Mouse (Mus musculus): ENCODE results near the gene Luzp2. TPM values are rescaled to one million over a fixed set of nuclear protein-coding genes. Genes with fewer than 3 reads are reported as not detected.
"Not testable (repeated sequence)": the region's sequence is repeated elsewhere in the genome, so short reads cannot be mapped to it uniquely, and the experiment has no call there.

The Luzp2 gene
- polyA plus RNA-seq, 1 experiment from 2014 or later, result 3.8 TPM

GRCm38 (mm10) chr7:54956759-54957158, 121.5 kb downstream of the Luzp2 start:
- 87% methylated on average over 2 of the region's 2 CpGs for WGBS

GRCm38 (mm10) chr7:54962678-54963077, 127.4 kb downstream of the Luzp2 start:
- Histone ChIP-seq H3K27ac (ENCODE audit: low read depth, low read length) (no peak overlapping the region), H3K36me3 (ENCODE audit: control insufficient read depth, insufficient read depth, low read length) (no peaks in the 10 kb centered on the region), H3K9me3 (ENCODE audit: control insufficient read depth, low read length) (no peaks in the 10 kb centered on the region), H3K9ac (ENCODE audit: low read length) (no peak overlapping the region), H3K27me3 (ENCODE audit: control insufficient read depth, insufficient read depth, low read length) (no peaks in the 10 kb centered on the region), H3K4me1 (ENCODE audit: control insufficient read depth, insufficient read depth, low read length) (no peaks in the 10 kb centered on the region), H3K4me2 (ENCODE audit: low read depth) (no peak overlapping the region), H3K4me3 (ENCODE audit: low read depth, low read length) (no peak overlapping the region)
- WGBS, result 87% methylated on average over 4 of the region's 4 CpGs
- no peak for DNase-seq (ENCODE audit: low spot score)
- ATAC-seq (ENCODE audit: insufficient read depth, low FRiP score, low TSS enrichment), result no peak

More at GRCm38 (mm10) chr7:54956759-54957158, 121.5 kb downstream of the Luzp2 start:
- no peaks in the 10 kb centered on the region for H3K9me3 ChIP-seq (ENCODE audit: control insufficient read depth, low read length)
- H3K4me3 ChIP-seq (ENCODE audit: low read depth, low read length), result no peak overlapping the region
- H3K4me1 ChIP-seq (ENCODE audit: control insufficient read depth, insufficient read depth, low read length), result no peaks in the 10 kb centered on the region
- DNase-seq (ENCODE audit: low spot score), result no peak
- no peak for ATAC-seq (ENCODE audit: insufficient read depth, low FRiP score, low TSS enrichment)
- no peaks in the 10 kb centered on the region for H3K36me3 ChIP-seq (ENCODE audit: control insufficient read depth, insufficient read depth, low read length)
- no peaks in the 10 kb centered on the region for H3K27me3 ChIP-seq (ENCODE audit: control insufficient read depth, insufficient read depth, low read length)
- no peak overlapping the region for H3K27ac ChIP-seq (ENCODE audit: low read depth, low read length)
- H3K4me2 ChIP-seq (ENCODE audit: low read depth), result no peak overlapping the region
- H3K9ac ChIP-seq (ENCODE audit: low read length), result no peak overlapping the region

- Histone ChIP-seq H3K9ac (ENCODE audit: low read length) (no peak overlapping the region), H3K36me3 (ENCODE audit: control insufficient read depth, insufficient read depth, low read length) (no peaks in the 10 kb centered on the region), H3K4me3 (ENCODE audit: low read depth, low read length) (no peak overlapping the region), H3K27me3 (ENCODE audit: control insufficient read depth, insufficient read depth, low read length) (no peaks in the 10 kb centered on the region), H3K9me3 (ENCODE audit: control insufficient read depth, low read length) (no peaks in the 10 kb centered on the region), H3K4me2 (ENCODE audit: low read depth) (no peak overlapping the region), H3K27ac (ENCODE audit: low read depth, low read length) (no peak overlapping the region), H3K4me1 (ENCODE audit: control insufficient read depth, insufficient read depth, low read length) (no peaks in the 10 kb centered on the region)
- DNase-seq (ENCODE audit: low spot score), result no peak
- ATAC-seq (ENCODE audit: insufficient read depth, low FRiP score, low TSS enrichment), result no peak
Observed at GRCm38 (mm10) chr7:54977372-54977771, 142.1 kb downstream of the Luzp2 start.

GRCm38 (mm10) chr7:54980585-54980984, 145.3 kb downstream of the Luzp2 start:
- H3K27ac ChIP-seq (ENCODE audit: low read depth, low read length), result no peak overlapping the region
- no peaks in the 10 kb centered on the region for H3K36me3 ChIP-seq (ENCODE audit: control insufficient read depth, insufficient read depth, low read length)
- DNase-seq (ENCODE audit: low spot score) (no peak), ATAC-seq (ENCODE audit: insufficient read depth, low FRiP score, low TSS enrichment) (no peak)
- no peaks in the 10 kb centered on the region for H3K9me3 ChIP-seq (ENCODE audit: control insufficient read depth, low read length)
- no peak overlapping the region for H3K4me3 ChIP-seq (ENCODE audit: low read depth, low read length)
- H3K4me1 ChIP-seq (ENCODE audit: control insufficient read depth, insufficient read depth, low read length), result no peaks in the 10 kb centered on the region
- H3K27me3 ChIP-seq (ENCODE audit: control insufficient read depth, insufficient read depth, low read length), result no peaks in the 10 kb centered on the region
- no peak overlapping the region for H3K9ac ChIP-seq (ENCODE audit: low read length)
- WGBS, result 76% methylated on average over 4 of the region's 4 CpGs
- H3K4me2 ChIP-seq (ENCODE audit: low read depth), result no peak overlapping the region

GRCm38 (mm10) chr7:55000397-55000796, 165.1 kb downstream of the Luzp2 start:
- Histone ChIP-seq H3K27ac (ENCODE audit: low read depth, low read length) (no peak overlapping the region), H3K9me3 (ENCODE audit: control insufficient read depth, low read length) (no peaks in the 10 kb centered on the region), H3K36me3 (ENCODE audit: control insufficient read depth, insufficient read depth, low read length) (no peaks in the 10 kb centered on the region), H3K4me2 (ENCODE audit: low read depth) (no peak overlapping the region), H3K4me3 (ENCODE audit: low read depth, low read length) (no peak overlapping the region), H3K9ac (ENCODE audit: low read length) (no peak overlapping the region), H3K27me3 (ENCODE audit: control insufficient read depth, insufficient read depth, low read length) (no peaks in the 10 kb centered on the region), H3K4me1 (ENCODE audit: control insufficient read depth, insufficient read depth, low read length) (no peaks in the 10 kb centered on the region)
- WGBS, result 70% methylated on average over 2 of the region's 2 CpGs
- DNase-seq (ENCODE audit: low spot score) (no peak), ATAC-seq (ENCODE audit: insufficient read depth, low FRiP score, low TSS enrichment) (no peak)

- WGBS, result 74% methylated on average over 4 of the region's 4 CpGs
- ATAC-seq (ENCODE audit: insufficient read depth, low FRiP score, low TSS enrichment) (no peak), DNase-seq (ENCODE audit: low spot score) (no peak)
- H3K4me1 ChIP-seq (ENCODE audit: control insufficient read depth, insufficient read depth, low read length), result no peaks in the 10 kb centered on the region
- H3K9ac ChIP-seq (ENCODE audit: low read length), result no peak overlapping the region
- H3K4me3 ChIP-seq (ENCODE audit: low read depth, low read length), result no peak overlapping the region
- no peaks in the 10 kb centered on the region for H3K36me3 ChIP-seq (ENCODE audit: control insufficient read depth, insufficient read depth, low read length)
- H3K27ac ChIP-seq (ENCODE audit: low read depth, low read length), result no peak overlapping the region
- H3K9me3 ChIP-seq (ENCODE audit: control insufficient read depth, low read length), result no peaks in the 10 kb centered on the region
- no peaks in the 10 kb centered on the region for H3K27me3 ChIP-seq (ENCODE audit: control insufficient read depth, insufficient read depth, low read length)
- H3K4me2 ChIP-seq (ENCODE audit: low read depth), result no peak overlapping the region
Observed at GRCm38 (mm10) chr7:55009173-55009771, 174.0 kb downstream of the Luzp2 start.

GRCm38 (mm10) chr7:55133850-55134249, 298.6 kb downstream of the Luzp2 start:
- ATAC-seq (ENCODE audit: insufficient read depth, low FRiP score, low TSS enrichment); H3K4me1 ChIP-seq (ENCODE audit: control insufficient read depth, insufficient read depth, low read length); H3K36me3 ChIP-seq (ENCODE audit: control insufficient read depth, insufficient read depth, low read length); H3K27me3 ChIP-seq (ENCODE audit: control insufficient read depth, insufficient read depth, low read length); DNase-seq (ENCODE audit: low spot score); H3K4me2 ChIP-seq (ENCODE audit: low read depth); H3K27ac ChIP-seq (ENCODE audit: low read depth, low read length); H3K9me3 ChIP-seq (ENCODE audit: control insufficient read depth, low read length); H3K4me3 ChIP-seq (ENCODE audit: low read depth, low read length); H3K9ac ChIP-seq (ENCODE audit: low read length): not testable (repeated sequence)
- WGBS, result 90% methylated on average over 1 of the region's 2 CpGs

GRCm38 (mm10) chr7:55188927-55189326, 353.6 kb downstream of the Luzp2 start:
- Histone ChIP-seq H3K9ac (ENCODE audit: low read length) (no peak overlapping the region), H3K4me3 (ENCODE audit: low read depth, low read length) (no peak overlapping the region), H3K27me3 (ENCODE audit: control insufficient read depth, insufficient read depth, low read length) (no peaks in the 10 kb centered on the region), H3K9me3 (ENCODE audit: control insufficient read depth, low read length) (no peaks in the 10 kb centered on the region), H3K4me1 (ENCODE audit: control insufficient read depth, insufficient read depth, low read length) (no peaks in the 10 kb centered on the region), H3K36me3 (ENCODE audit: control insufficient read depth, insufficient read depth, low read length) (no peaks in the 10 kb centered on the region), H3K4me2 (ENCODE audit: low read depth) (no peak overlapping the region), H3K27ac (ENCODE audit: low read depth, low read length) (no peak overlapping the region)
- WGBS, result 89% methylated on average over 10 of the region's 10 CpGs
- ATAC-seq (ENCODE audit: insufficient read depth, low FRiP score, low TSS enrichment) (no peak), DNase-seq (ENCODE audit: low spot score) (no peak)

- no peak overlapping the region for H3K4me3 ChIP-seq (ENCODE audit: low read depth, low read length)
- no peak overlapping the region for H3K27ac ChIP-seq (ENCODE audit: low read depth, low read length)
- no peak for DNase-seq (ENCODE audit: low spot score)
- H3K36me3 ChIP-seq (ENCODE audit: control insufficient read depth, insufficient read depth, low read length), result no peaks in the 10 kb centered on the region
- WGBS, result 87% methylated on average over 2 of the region's 2 CpGs
- no peak overlapping the region for H3K9ac ChIP-seq (ENCODE audit: low read length)
- H3K4me2 ChIP-seq (ENCODE audit: low read depth), result no peak overlapping the region
- no peaks in the 10 kb centered on the region for H3K4me1 ChIP-seq (ENCODE audit: control insufficient read depth, insufficient read depth, low read length)
- H3K27me3 ChIP-seq (ENCODE audit: control insufficient read depth, insufficient read depth, low read length), result no peaks in the 10 kb centered on the region
- no peaks in the 10 kb centered on the region for H3K9me3 ChIP-seq (ENCODE audit: control insufficient read depth, low read length)
- no peak for ATAC-seq (ENCODE audit: insufficient read depth, low FRiP score, low TSS enrichment)
Observed at GRCm38 (mm10) chr7:55189496-55189895, 354.2 kb downstream of the Luzp2 start.

All from neural tube, embryonic 11.5 days (tissue).